Mouse (Mus musculus) ES-E14 (cell line): ENCODE data around the gene Plekho2.

Source experiments
- CHD2 ChIP-seq: IDR thresholded peaks from 2 replicates; pipeline ENCODE4 v1.6.1; 2014; ENCODE audit warnings: mild to moderate bottlenecking, low read depth, low read length, inconsistent platforms
- HCFC1 ChIP-seq: IDR thresholded peaks from 2 replicates; pipeline ENCODE4 v1.6.1; 2012; ENCODE audit warnings: low read length, inconsistent platforms, borderline replicate concordance; ENCODE audit not compliant: insufficient read depth
- ZC3H11A ChIP-seq: IDR thresholded peaks from 2 replicates; pipeline ENCODE4 v1.6.1; 2012; ENCODE audit warnings: low read depth, mild to moderate bottlenecking, inconsistent platforms, low read length, borderline replicate concordance
- ZNF384 ChIP-seq: IDR thresholded peaks from 2 replicates; pipeline ENCODE4 v1.6.1; 2012; ENCODE audit warnings: low read depth, low read length, inconsistent platforms

- TF ChIP-seq ZNF384 (no peak), ZC3H11A (no peak), HCFC1 (no peak), CHD2 (no peak)
Measured at GRCm38 (mm10) chr9:65569491-65569971, 10.3 kb downstream of the Plekho2 start.
